Mouse (Mus musculus) forebrain, embryonic 12.5 days (tissue): ENCODE results near the gene Pax3. TPM values are rescaled to one million over a fixed set of nuclear protein-coding genes. Genes with fewer than 3 reads are reported as not detected.
A peak's percentile ranks its signal among the peaks of the same experiment; 100 is the strongest.

Source experiments
- ATAC-seq: fragments of 200-750 bp; cut with Nextera tagmentation; 2 replicates; pipeline ENCODE4 v1.8.0; 2017; ENCODE audit warnings: moderate TSS enrichment; ENCODE audit not compliant: low FRiP score
- H3K27ac ChIP-seq: fragments of 300-500 bp; sonication (generic); 2 replicates; pipeline ENCODE4 v1.5.1; 2016; ENCODE audit warnings: mild to moderate bottlenecking
- H3K27me3 ChIP-seq: fragments of 300-500 bp; sonication (generic); 2 replicates; pipeline ENCODE4 v1.6.1; 2016; ENCODE audit warnings: mild to moderate bottlenecking
- H3K36me3 ChIP-seq: fragments of 300-500 bp; sonication (generic); replicated peaks from 2 replicates; pipeline ENCODE4 v1.6.1; 2016; ENCODE audit warnings: mild to moderate bottlenecking
- H3K4me1 ChIP-seq: fragments of 300-500 bp; sonication (generic); 2 replicates; pipeline ENCODE4 v1.6.1; 2016
- H3K4me2 ChIP-seq: fragments of 300-500 bp; sonication (generic); 2 replicates; pipeline ENCODE4 v1.6.1; 2016; ENCODE audit warnings: mild to moderate bottlenecking, moderate library complexity
- H3K4me3 ChIP-seq: fragments of 300-500 bp; sonication (generic); replicated peaks from 2 replicates; pipeline ENCODE4 v1.5.1; 2016; ENCODE audit warnings: mild to moderate bottlenecking
- H3K9ac ChIP-seq: fragments of 300-500 bp; sonication (generic); 2 replicates; pipeline ENCODE4 v1.6.1; 2016; ENCODE audit warnings: mild to moderate bottlenecking
- H3K9me3 ChIP-seq: fragments of 300-500 bp; sonication (generic); 2 replicates; pipeline ENCODE4 v1.6.1; 2016
- WGBS: fragments of 180-500 bp; shearing (Covaris S2); methylation state at CpG from one replicate; pipeline ENCODE4 v1.1.7; 2016; 5-methylcytosine and 5-hydroxymethylcytosine counted together
- polyA plus RNA-seq: library from polyadenylated mRNA; unstranded; fragments of >200 nt; fragmentation: Nextera tagmentation; extraction: Ambion mirVana; gene quantifications from 2 replicates; pipeline ENCODE4 v1.2.1, GENCODE M21; 2016

The Pax3 gene
- polyA plus RNA-seq, 1 experiment from 2014 or later, result 3.6 TPM

GRCm38 (mm10) chr1:78208281-78208814 lies 11.4 kb upstream of the Pax3 start:
- Histone ChIP-seq H3K36me3 (no peaks in the 10 kb centered on the region), H3K4me1 (peaks cover 8% of the 10 kb centered on the region), H3K4me3 (no peak overlapping the region), H3K27me3 (peaks cover 99% of the 10 kb centered on the region), H3K27ac (no peak overlapping the region), H3K4me2 (no peak overlapping the region), H3K9me3 (no peaks in the 10 kb centered on the region), H3K9ac (no peak overlapping the region)
- WGBS, result 4% methylated on average over 9 of the region's 9 CpGs
- ATAC-seq, result no peak

- peaks cover 96% of the 10 kb centered on the region for H3K27me3 ChIP-seq
- WGBS, result 29% methylated on average over 4 of the region's 4 CpGs
- H3K4me2 ChIP-seq, result no peak overlapping the region
- H3K4me1 ChIP-seq, result peaks cover 21% of the 10 kb centered on the region
- no peaks in the 10 kb centered on the region for H3K36me3 ChIP-seq
- H3K9ac ChIP-seq, result no peak overlapping the region
- H3K27ac ChIP-seq, result no peak overlapping the region
- H3K9me3 ChIP-seq, result no peaks in the 10 kb centered on the region
- H3K4me3 ChIP-seq, result no peak overlapping the region; the same call in 1 of the 2 replicates
- no peak for ATAC-seq
Measured at GRCm38 (mm10) chr1:78204341-78204740, 7.4 kb upstream of the Pax3 start.

GRCm38 (mm10) chr1:78203622-78204211 lies 6.8 kb upstream of the Pax3 start:
- peak overlapping the region; percentile 30 for H3K4me3 ChIP-seq
- H3K4me1 ChIP-seq, result peaks cover 28% of the 10 kb centered on the region
- peak; percentile 63; the same call in 1 of the 2 replicates for ATAC-seq
- no peak overlapping the region for H3K9ac ChIP-seq
- H3K4me2 ChIP-seq, result peak overlapping the region; percentile 49
- peaks cover 96% of the 10 kb centered on the region for H3K27me3 ChIP-seq
- no peaks in the 10 kb centered on the region for H3K9me3 ChIP-seq
- under 1% methylated on average over 33 of the region's 33 CpGs for WGBS
- no peak overlapping the region for H3K27ac ChIP-seq
- H3K36me3 ChIP-seq, result no peaks in the 10 kb centered on the region

- WGBS, result under 1% methylated on average over 14 of the region's 14 CpGs
- Histone ChIP-seq H3K27ac (no peak overlapping the region), H3K4me2 (peak overlapping the region; percentile 49), H3K27me3 (peaks cover 96% of the 10 kb centered on the region), H3K4me1 (peaks cover 33% of the 10 kb centered on the region), H3K9me3 (no peaks in the 10 kb centered on the region), H3K4me3 (peak overlapping the region; percentile 30), H3K36me3 (no peaks in the 10 kb centered on the region), H3K9ac (no peak overlapping the region)
- ATAC-seq, result no peak
Measured at GRCm38 (mm10) chr1:78203086-78203614, 6.2 kb upstream of the Pax3 start.

GRCm38 (mm10) chr1:78202466-78203085 lies 5.6 kb upstream of the Pax3 start:
- Histone ChIP-seq H3K4me3 (no peak overlapping the region), H3K4me2 (peak overlapping the region; percentile 49; the same call in 1 of the 2 replicates), H3K27me3 (peaks cover 96% of the 10 kb centered on the region), H3K9me3 (no peaks in the 10 kb centered on the region), H3K27ac (no peak overlapping the region), H3K9ac (no peak overlapping the region), H3K4me1 (peaks cover 37% of the 10 kb centered on the region), H3K36me3 (no peaks in the 10 kb centered on the region)
- 2% methylated on average over 23 of the region's 23 CpGs for WGBS
- ATAC-seq, result no peak

GRCm38 (mm10) chr1:78201251-78202010 lies 4.5 kb upstream of the Pax3 start:
- Histone ChIP-seq H3K27me3 (peaks cover 96% of the 10 kb centered on the region), H3K4me3 (no peak overlapping the region), H3K4me1 (peaks cover 48% of the 10 kb centered on the region), H3K9ac (no peak overlapping the region), H3K27ac (no peak overlapping the region), H3K36me3 (no peaks in the 10 kb centered on the region), H3K4me2 (no peak overlapping the region), H3K9me3 (no peaks in the 10 kb centered on the region)
- under 1% methylated on average over 28 of the region's 28 CpGs for WGBS
- no peak for ATAC-seq

- Histone ChIP-seq H3K36me3 (no peaks in the 10 kb centered on the region), H3K9ac (no peak overlapping the region), H3K27me3 (peaks cover 96% of the 10 kb centered on the region), H3K4me1 (peaks cover 50% of the 10 kb centered on the region), H3K4me2 (no peak overlapping the region), H3K27ac (no peak overlapping the region), H3K9me3 (no peaks in the 10 kb centered on the region), H3K4me3 (no peak overlapping the region)
- 0% methylated on average over 15 of the region's 15 CpGs for WGBS
- ATAC-seq, result no peak
Measured at GRCm38 (mm10) chr1:78200191-78200590, 3.3 kb upstream of the Pax3 start.

GRCm38 (mm10) chr1:78199221-78199620 lies 2.3 kb upstream of the Pax3 start:
- no peak for ATAC-seq
- Histone ChIP-seq H3K27ac (no peak overlapping the region), H3K9me3 (no peaks in the 10 kb centered on the region), H3K36me3 (no peaks in the 10 kb centered on the region), H3K4me1 (peaks cover 50% of the 10 kb centered on the region), H3K4me3 (no peak overlapping the region), H3K4me2 (no peak overlapping the region), H3K27me3 (peaks cover 96% of the 10 kb centered on the region), H3K9ac (no peak overlapping the region)
- WGBS, result 2% methylated on average over 9 of the region's 9 CpGs

GRCm38 (mm10) chr1:78198319-78198940 lies 1.5 kb upstream of the Pax3 start:
- H3K4me1 ChIP-seq, result peaks cover 43% of the 10 kb centered on the region
- no peaks in the 10 kb centered on the region for H3K36me3 ChIP-seq
- no peak overlapping the region for H3K27ac ChIP-seq
- H3K9ac ChIP-seq, result no peak overlapping the region
- under 1% methylated on average over 9 of the region's 9 CpGs for WGBS
- ATAC-seq, result no peak
- H3K4me2 ChIP-seq, result no peak overlapping the region
- peaks cover 95% of the 10 kb centered on the region for H3K27me3 ChIP-seq
- H3K9me3 ChIP-seq, result no peaks in the 10 kb centered on the region
- H3K4me3 ChIP-seq, result no peak overlapping the region

GRCm38 (mm10) chr1:78197351-78198234 lies 659 bp upstream of the Pax3 start:
- no peaks in the 10 kb centered on the region for H3K36me3 ChIP-seq
- peak overlapping the region; percentile 45 for H3K4me2 ChIP-seq
- H3K9me3 ChIP-seq, result no peaks in the 10 kb centered on the region
- peaks cover 95% of the 10 kb centered on the region for H3K27me3 ChIP-seq
- ATAC-seq, result no peak
- H3K4me3 ChIP-seq, result peak overlapping the region; percentile 31
- no peak overlapping the region for H3K9ac ChIP-seq
- WGBS, result under 1% methylated on average over 21 of the region's 21 CpGs
- H3K4me1 ChIP-seq, result peaks cover 37% of the 10 kb centered on the region
- no peak overlapping the region for H3K27ac ChIP-seq
